Mouse (Mus musculus) bone marrow macrophage, adult 2 months (primary cell): Measurements from ENCODE around the gene Myo18a.

ENCODE experiments used
- CTCF ChIP-seq: IDR thresholded peaks from 2 replicates; pipeline ENCODE4 v1.5.1; 2012; ENCODE audit warnings: low read depth, mild to moderate bottlenecking, low read length, moderate library complexity
- POLR2A ChIP-seq: IDR thresholded peaks from 2 replicates; pipeline ENCODE4 v1.6.1; 2012; ENCODE audit warnings: mild to moderate bottlenecking, low read depth, low read length, borderline replicate concordance

DNA sequence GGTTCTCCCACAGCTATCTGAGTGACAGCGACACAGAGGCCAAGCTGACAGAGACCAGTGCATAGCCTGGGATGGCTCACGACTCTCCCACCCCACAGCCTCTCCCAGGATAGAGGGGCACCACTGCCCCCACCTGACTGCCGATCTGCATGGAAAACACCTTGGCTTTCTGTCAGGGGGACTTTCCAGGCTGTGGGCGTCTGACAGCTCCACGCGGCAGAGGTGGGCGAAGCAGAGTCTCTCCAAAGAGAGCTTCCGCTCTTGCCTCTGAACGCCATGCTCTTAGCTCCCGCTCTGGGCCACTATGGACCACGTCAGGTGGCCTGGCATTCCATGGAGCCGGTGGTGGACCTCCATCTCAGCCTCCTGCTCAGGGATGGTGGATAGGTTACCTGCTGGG lies 101.7 kb downstream of the Myo18a start:
- TF ChIP-seq CTCF (no peak), POLR2A (no peak)
